Mouse (Mus musculus) kidney, postnatal 14 days (tissue): Measurements from ENCODE around the gene Gata3.

ENCODE experiments used
- DNase-seq: peaks from one replicate; pipeline ENCODE4 v3.0.0; 2022; ENCODE audit warnings: mixed read lengths

Gene Gata3

GRCm38 (mm10) chr2:9885217-9885770 is 4.5 kb downstream of the Gata3 start:
- no peak for DNase-seq

- DNase-seq, result no peak
Measured at GRCm38 (mm10) chr2:9884533-9885216, 5.2 kb downstream of the Gata3 start.

- DNase-seq, result no peak
Measured at GRCm38 (mm10) chr2:9883803-9884532, 5.9 kb downstream of the Gata3 start.

- DNase-seq, result no peak
Measured at GRCm38 (mm10) chr2:9882926-9883802, 6.7 kb downstream of the Gata3 start.

GRCm38 (mm10) chr2:9882371-9882925 is 7.4 kb downstream of the Gata3 start:
- peak; percentile 34 for DNase-seq

GRCm38 (mm10) chr2:9881611-9882023 is 8.2 kb downstream of the Gata3 start:
- no peak for DNase-seq

GRCm38 (mm10) chr2:9881051-9881591 is 8.7 kb downstream of the Gata3 start, which contains the start of gene 4930412O13Rik:
Gene 4930412O13Rik, plus strand, starts transcription at chr2:9881252.
- peak; percentile 31 for DNase-seq

- DNase-seq, result no peak
Measured at GRCm38 (mm10) chr2:9880271-9880670, 9.6 kb downstream of the Gata3 start.

- DNase-seq, result peak; percentile 94
Measured at GRCm38 (mm10) chr2:9879493-9879892, 10.3 kb downstream of the Gata3 start.

GRCm38 (mm10) chr2:9879092-9879491 is 10.7 kb downstream of the Gata3 start:
- no peak for DNase-seq

GRCm38 (mm10) chr2:9878564-9879081 is 11.2 kb downstream of the Gata3 start:
- DNase-seq, result peak; percentile 68

- no peak for DNase-seq
Measured at GRCm38 (mm10) chr2:9877966-9878563, 11.8 kb downstream of the Gata3 start.

- no peak for DNase-seq
Measured at GRCm38 (mm10) chr2:9877326-9877690, 12.5 kb downstream of the Gata3 start.

GRCm38 (mm10) chr2:9876621-9877325 is 13.1 kb downstream of the Gata3 start:
- DNase-seq, result no peak

GRCm38 (mm10) chr2:9875676-9876357 is 14.0 kb downstream of the Gata3 start:
- no peak for DNase-seq

- DNase-seq, result no peak
Measured at GRCm38 (mm10) chr2:9875220-9875619, 14.6 kb downstream of the Gata3 start.

- no peak for DNase-seq
Measured at GRCm38 (mm10) chr2:9874467-9875219, 15.2 kb downstream of the Gata3 start.

- no peak for DNase-seq
Measured at GRCm38 (mm10) chr2:9873757-9874156, 16.1 kb downstream of the Gata3 start.

GRCm38 (mm10) chr2:9872682-9873081 is 17.2 kb downstream of the Gata3 start:
- DNase-seq, result no peak

GRCm38 (mm10) chr2:9871798-9872197 is 18.0 kb downstream of the Gata3 start:
- DNase-seq, result no peak
